Comparison of ENCODE assay signal across 9 mouse cellular contexts in genomic region chr11:43626927-43627645, GRCm38 (mm10). TPM values are rescaled to one million over a fixed set of nuclear protein-coding genes. Genes with fewer than 3 reads are reported as not detected.
DNase-seq lines count a peak whose midpoint lies in the region; ATAC-seq and TF ChIP-seq lines count a peak whose summit lies in the region.
"Had no signal": no experiment of that assay in that cellular context is flagged by ENCODE, and none has a peak within 500 bp of the region (broad histone marks: within the 10 kb centered on the region; RNA-seq: fewer than 3 reads in every experiment).

No protein-coding gene starts in this region.

- H3K4me3 ChIP-seq in kidney, postnatal 0 days (replicated peaks; ENCODE audit: low read depth, low read length): 0 out of 2 replicates have a peak overlapping the region, but pooled peaks have one; percentile 9
- H3K4me3 ChIP-seq in embryonic facial prominence, embryonic 12.5 days: peak overlapping the region; percentile 9; the same call in 1 of the 2 replicates
- peak overlapping the region; percentile 14; the same call in 1 of the 2 replicates for H3K4me3 ChIP-seq in hindbrain, embryonic 16.5 days (ENCODE audit: low read length)
- H3K4me3 ChIP-seq in neural tube, embryonic 13.5 days: 0 out of 2 replicates have a peak overlapping the region, but pooled peaks have one; percentile 13

- H3K4me2 ChIP-seq in kidney, postnatal 0 days (ENCODE audit: low read length): peak overlapping the region; percentile 34
- peak overlapping the region; percentile 44 for H3K4me2 ChIP-seq in embryonic facial prominence, embryonic 12.5 days (replicated peaks)
- H3K4me2 ChIP-seq in hindbrain, embryonic 16.5 days (ENCODE audit: low read length): peak overlapping the region; percentile 57
- peak overlapping the region; percentile 46 for H3K4me2 ChIP-seq in neural tube, embryonic 13.5 days

- H3K27me3 ChIP-seq in kidney, postnatal 0 days (ENCODE audit: insufficient read depth, low read length): no peaks in the 10 kb centered on the region
- H3K27me3 ChIP-seq in embryonic facial prominence, embryonic 12.5 days: no peaks in the 10 kb centered on the region
- no peaks in the 10 kb centered on the region; the same call in 1 of the 2 replicates for H3K27me3 ChIP-seq in hindbrain, embryonic 16.5 days (replicated peaks; ENCODE audit: control insufficient read depth, insufficient read depth, low read length)
- H3K27me3 ChIP-seq in neural tube, embryonic 13.5 days: no peaks in the 10 kb centered on the region

- DNase-seq in kidney, postnatal 0 days (ENCODE audit: low spot score): no peak
- no peak for DNase-seq in kidney, adult 9 months
- DNase-seq in urinary bladder, postnatal 10 days (ENCODE audit: low spot score): no peak
- no peak for DNase-seq in thymus, postnatal 10 days (ENCODE audit: low spot score in 2 of 2)
- DNase-seq in embryo, embryonic 11 days: no peak

- H3K9ac ChIP-seq in kidney, postnatal 0 days (ENCODE audit: low read depth, low read length): no peak overlapping the region; the same call in 1 of the 2 replicates
- H3K9ac ChIP-seq in embryonic facial prominence, embryonic 12.5 days: no peak overlapping the region
- H3K9ac ChIP-seq in hindbrain, embryonic 16.5 days (ENCODE audit: low read depth, low read length): peak overlapping the region; percentile 60
- H3K9ac ChIP-seq in neural tube, embryonic 13.5 days: peak overlapping the region; percentile 44

- no peaks in the 10 kb centered on the region for H3K9me3 ChIP-seq in kidney, postnatal 0 days (replicated peaks; ENCODE audit: low read length)
- H3K9me3 ChIP-seq in embryonic facial prominence, embryonic 12.5 days: no peaks in the 10 kb centered on the region
- no peaks in the 10 kb centered on the region for H3K9me3 ChIP-seq in hindbrain, embryonic 16.5 days (ENCODE audit: control insufficient read depth, low read length)
- H3K9me3 ChIP-seq in neural tube, embryonic 13.5 days: no peaks in the 10 kb centered on the region

- TF ChIP-seq CTCF in kidney, postnatal 0 days (IDR thresholded peaks at IDR 0.05; ENCODE audit: low read depth): no peak

- peak overlapping the region; percentile 62 for H3K27ac ChIP-seq in kidney, postnatal 0 days
- H3K27ac ChIP-seq in embryonic facial prominence, embryonic 12.5 days: peak overlapping the region; percentile 19; the same call in 1 of the 2 replicates
- H3K27ac ChIP-seq in hindbrain, embryonic 16.5 days (ENCODE audit: low read depth, low read length): peak overlapping the region; percentile 37
- peak overlapping the region; percentile 38; the same call in 1 of the 2 replicates for H3K27ac ChIP-seq in neural tube, embryonic 13.5 days (replicated peaks)

- WGBS in kidney, postnatal 0 days: 31% methylated on average over 18 of the region's 18 CpGs
- 28% methylated on average over 18 of the region's 18 CpGs for WGBS in embryonic facial prominence, embryonic 12.5 days
- 35% methylated on average over 18 of the region's 18 CpGs for WGBS in hindbrain, embryonic 16.5 days
- 26% methylated on average over 18 of the region's 18 CpGs for WGBS in neural tube, embryonic 13.5 days

- H3K36me3 ChIP-seq in kidney, postnatal 0 days (ENCODE audit: insufficient read depth, low read length): no peaks in the 10 kb centered on the region
- H3K36me3 ChIP-seq in embryonic facial prominence, embryonic 12.5 days: no peaks in the 10 kb centered on the region
- H3K36me3 ChIP-seq in hindbrain, embryonic 16.5 days (ENCODE audit: control insufficient read depth, insufficient read depth, low read length): no peaks in the 10 kb centered on the region
- H3K36me3 ChIP-seq in neural tube, embryonic 13.5 days: no peaks in the 10 kb centered on the region

- ATAC-seq in kidney, postnatal 0 days (replicated peaks; ENCODE audit: low FRiP score, low read depth): no peak
- no peak for ATAC-seq in embryonic facial prominence, embryonic 12.5 days (ENCODE audit: insufficient number of reproducible peaks, insufficient read depth, low FRiP score, low TSS enrichment)
- peak; percentile 25 for ATAC-seq in hindbrain, embryonic 16.5 days
- ATAC-seq in neural tube, embryonic 13.5 days (ENCODE audit: low read depth): no peak

- peaks cover 11% of the 10 kb centered on the region for H3K4me1 ChIP-seq in kidney, postnatal 0 days (replicated peaks; ENCODE audit: insufficient read depth, low read length)
- peaks cover 15% of the 10 kb centered on the region for H3K4me1 ChIP-seq in embryonic facial prominence, embryonic 12.5 days
- H3K4me1 ChIP-seq in hindbrain, embryonic 16.5 days (ENCODE audit: control insufficient read depth, insufficient read depth, low read depth, low read length): peaks cover 13% of the 10 kb centered on the region
- peaks cover 17% of the 10 kb centered on the region for H3K4me1 ChIP-seq in neural tube, embryonic 13.5 days (replicated peaks)

RNA-seq across cellular contexts. Expression of gene Fabp6, which starts 25.7 kb away (rescaled TPM):
- 0.36 TPM in 1 of 2 replicates, not detected in the other for polyA plus RNA-seq in kidney, postnatal 0 days (2015; fragmentation: Nextera tagmentation; extraction: Ambion mirVana)
- polyA plus RNA-seq in embryonic facial prominence, embryonic 12.5 days (2016; fragmentation: Nextera tagmentation; extraction: Ambion mirVana): not detected in 2 replicates
- polyA plus RNA-seq in hindbrain, embryonic 16.5 days (2015; fragmentation: Nextera tagmentation; extraction: Ambion mirVana): not detected in 2 replicates
- not detected in 2 replicates for polyA plus RNA-seq in neural tube, embryonic 13.5 days (2015; fragmentation: Nextera tagmentation; extraction: Ambion mirVana)
- polyA plus RNA-seq: gonadal fat pad, adult 2 months had no signal

RNA-seq across cellular contexts. Expression of gene 4933415A04Rik, which starts 40.2 kb away (rescaled TPM):
- polyA plus RNA-seq in kidney, postnatal 0 days (2015; fragmentation: Nextera tagmentation; extraction: Ambion mirVana): 3.8 and 4.6 TPM in 2 replicates
- 5.6 and 5.9 TPM in 2 replicates for polyA plus RNA-seq in embryonic facial prominence, embryonic 12.5 days (2016; fragmentation: Nextera tagmentation; extraction: Ambion mirVana)
- 2.2 and 3.3 TPM in 2 replicates for polyA plus RNA-seq in hindbrain, embryonic 16.5 days (2015; fragmentation: Nextera tagmentation; extraction: Ambion mirVana)
- polyA plus RNA-seq in neural tube, embryonic 13.5 days (2015; fragmentation: Nextera tagmentation; extraction: Ambion mirVana): 7.1 and 7.3 TPM in 2 replicates

RNA-seq across cellular contexts. Expression of gene Pwwp2a, which starts 54.7 kb away (rescaled TPM):
- 23.0 and 23.2 TPM in 2 replicates for polyA plus RNA-seq in kidney, postnatal 0 days (2015; fragmentation: Nextera tagmentation; extraction: Ambion mirVana)
- polyA plus RNA-seq in embryonic facial prominence, embryonic 12.5 days (2016; fragmentation: Nextera tagmentation; extraction: Ambion mirVana): 43.0 and 45.7 TPM in 2 replicates
- 12.5 and 20.3 TPM in 2 replicates for polyA plus RNA-seq in hindbrain, embryonic 16.5 days (2015; fragmentation: Nextera tagmentation; extraction: Ambion mirVana)
- 35.1 and 38.8 TPM in 2 replicates for polyA plus RNA-seq in neural tube, embryonic 13.5 days (2015; fragmentation: Nextera tagmentation; extraction: Ambion mirVana)

Comparison
In these comparisons a context has a peak if more than half of its experiments do, and no peak if none do; other contexts are left out.
1. H3K9ac ChIP-seq: peak in hindbrain, embryonic 16.5 days (single experiment) and neural tube, embryonic 13.5 days (single experiment); none in kidney, postnatal 0 days (single experiment) and embryonic facial prominence, embryonic 12.5 days (single experiment).
2. Peak in every context shown above with its lines, with median percentiles within 50 percentile points of each other: H3K27ac ChIP-seq, H3K4me2 ChIP-seq and H3K4me3 ChIP-seq.